Mouse (Mus musculus) layer of hippocampus, adult 9-11 months (tissue): ENCODE results near the gene Eml1.

ENCODE experiments used
- DNase-seq: peaks from one replicate; pipeline ENCODE4 v3.0.0; 2022

The Eml1 gene

DNA sequence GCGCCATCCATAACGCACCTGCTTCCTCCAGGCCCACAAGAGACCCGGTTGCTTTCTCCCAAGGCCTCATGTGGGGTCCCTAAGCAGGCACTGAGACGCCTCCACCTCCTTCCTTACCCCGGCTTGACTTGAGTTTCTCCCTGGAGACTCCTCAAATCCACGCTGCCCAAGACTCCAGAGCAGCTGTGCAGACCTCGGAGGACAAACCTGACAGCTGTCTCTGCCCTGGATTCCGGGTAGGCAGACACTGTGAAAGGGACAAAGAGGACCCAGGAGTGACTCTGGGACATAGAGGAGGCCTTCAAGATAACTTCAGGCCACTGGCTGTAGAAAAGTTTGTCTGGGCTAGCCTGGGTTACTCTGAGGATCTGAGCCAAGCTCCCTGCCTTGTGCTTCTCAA, 3.9 kb downstream of the Eml1 start:
- DNase-seq: no peak

- peak; percentile 64 for DNase-seq
These were observed 7.8 kb downstream of the Eml1 start for GRCm38 (mm10) chr12:108378379-108379133.

DNA sequence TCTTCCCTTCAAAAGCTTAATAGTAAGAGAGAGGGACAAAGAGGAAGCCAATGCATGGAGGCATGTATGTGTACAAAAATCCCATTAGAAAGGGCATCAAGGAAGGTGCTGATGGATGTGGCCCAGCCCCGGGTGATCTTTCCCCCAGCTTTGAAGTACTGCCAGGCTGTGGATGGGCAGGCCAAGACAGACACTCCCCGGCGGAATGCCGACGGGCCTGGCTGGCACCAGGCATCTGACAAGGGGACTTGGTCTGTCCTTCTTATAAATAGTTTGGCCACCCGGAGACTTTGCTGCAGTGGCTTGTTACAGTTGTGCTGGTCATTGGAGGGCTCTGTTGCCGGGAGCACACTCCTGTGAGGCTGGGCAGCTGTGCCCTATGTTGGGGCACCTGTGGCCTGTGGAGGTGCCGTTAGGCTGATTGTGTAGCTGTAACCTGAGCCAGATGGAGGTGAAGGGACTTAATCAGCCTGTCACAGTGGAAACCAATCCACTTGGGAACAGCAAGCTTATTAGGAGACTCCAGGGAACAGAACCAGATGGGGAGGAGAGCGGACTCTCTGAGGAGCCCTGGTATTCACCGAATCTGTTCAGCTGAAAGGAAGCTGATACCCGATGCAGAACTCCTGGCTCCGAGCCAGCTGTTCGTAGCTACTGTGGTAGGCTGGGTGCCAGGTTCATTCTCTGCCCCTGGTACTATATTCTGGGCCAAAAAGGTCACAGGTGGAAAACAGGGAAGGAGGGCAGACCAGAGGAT, 15.9 kb downstream of the Eml1 start:
- DNase-seq: no peak

DNA sequence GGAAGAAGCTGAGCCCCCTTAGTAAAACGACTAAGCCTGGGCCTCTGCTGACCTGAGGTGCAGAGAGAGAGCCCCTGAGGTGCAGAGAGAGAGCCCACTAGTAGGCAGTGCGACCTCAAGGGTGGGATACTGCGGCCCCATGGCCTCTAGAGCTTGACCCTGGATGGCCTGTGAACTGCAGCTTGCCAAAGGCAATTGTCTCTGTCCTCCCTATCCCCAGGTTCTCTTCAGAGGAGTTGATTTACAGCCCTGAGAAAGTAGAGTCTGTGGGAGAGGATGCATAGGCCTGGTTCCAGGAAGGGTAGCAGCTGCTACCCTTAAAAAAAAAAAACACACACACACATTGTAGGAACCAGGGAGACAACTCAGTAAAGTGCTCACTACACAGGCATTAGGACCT, 19.0 kb downstream of the Eml1 start:
- no peak for DNase-seq

DNA sequence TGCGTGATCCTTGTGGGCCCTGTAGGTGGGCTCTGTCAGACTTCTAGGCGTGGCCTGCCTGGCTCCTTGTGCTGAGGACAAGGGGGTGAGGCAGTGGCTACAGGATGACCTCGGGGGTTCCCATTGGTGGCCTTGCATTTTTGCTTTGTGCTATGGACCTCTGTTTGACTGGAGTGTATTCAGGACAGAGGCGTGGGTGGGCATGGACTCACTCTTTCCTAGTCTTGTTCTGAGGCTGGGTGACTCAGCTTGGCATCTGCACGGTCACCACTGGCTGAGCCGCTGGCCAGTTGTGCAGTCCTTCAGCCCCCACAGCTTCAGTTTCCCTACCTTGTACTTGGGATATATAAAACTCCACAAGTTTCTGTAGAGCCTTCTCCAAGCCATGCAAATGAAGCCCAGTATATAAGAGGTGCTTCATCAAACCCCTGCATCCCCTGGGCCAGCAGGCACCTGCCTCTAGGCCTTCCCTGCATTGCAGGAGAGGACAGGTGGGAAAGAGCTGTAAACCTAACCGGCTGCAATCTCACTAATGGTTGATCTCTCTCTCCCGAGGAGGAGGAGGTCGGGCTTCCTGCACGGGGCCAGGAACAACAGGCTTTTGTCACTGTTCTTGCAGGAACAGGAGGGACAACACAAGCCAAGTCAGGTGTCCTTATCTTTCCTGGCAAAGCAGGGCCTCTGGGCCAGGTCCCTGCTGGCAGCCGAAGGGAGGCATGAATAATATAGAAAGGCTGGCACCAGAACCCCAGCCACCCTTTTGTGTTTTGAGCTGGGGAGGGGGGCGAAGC, 21.7 kb downstream of the Eml1 start:
- DNase-seq: no peak

- no peak for DNase-seq
These were observed 22.3 kb downstream of the Eml1 start for GRCm38 (mm10) chr12:108393082-108393481.

DNA sequence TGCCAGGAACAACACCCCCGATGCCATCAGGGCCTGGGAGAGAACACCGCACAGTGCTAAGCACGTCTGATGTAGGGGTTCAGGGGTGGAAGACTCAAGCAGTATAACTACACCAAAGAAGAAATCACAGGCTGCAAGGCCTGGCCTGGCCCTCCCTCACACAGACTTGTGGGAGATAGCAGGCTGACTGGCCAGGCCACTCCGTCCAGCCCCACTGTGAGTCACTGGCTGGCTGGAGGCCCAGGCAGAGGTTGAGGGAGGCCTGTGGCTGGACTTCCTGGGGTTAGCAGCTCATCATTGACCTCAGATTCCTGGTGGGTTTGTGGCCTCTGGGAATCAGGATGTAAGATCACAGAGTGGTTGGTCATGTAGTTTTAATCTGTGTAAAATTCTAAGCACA, 22.9 kb downstream of the Eml1 start:
- peak; percentile 56 for DNase-seq

- no peak for DNase-seq
These were observed 24.0 kb downstream of the Eml1 start for GRCm38 (mm10) chr12:108394534-108395284.

DNA sequence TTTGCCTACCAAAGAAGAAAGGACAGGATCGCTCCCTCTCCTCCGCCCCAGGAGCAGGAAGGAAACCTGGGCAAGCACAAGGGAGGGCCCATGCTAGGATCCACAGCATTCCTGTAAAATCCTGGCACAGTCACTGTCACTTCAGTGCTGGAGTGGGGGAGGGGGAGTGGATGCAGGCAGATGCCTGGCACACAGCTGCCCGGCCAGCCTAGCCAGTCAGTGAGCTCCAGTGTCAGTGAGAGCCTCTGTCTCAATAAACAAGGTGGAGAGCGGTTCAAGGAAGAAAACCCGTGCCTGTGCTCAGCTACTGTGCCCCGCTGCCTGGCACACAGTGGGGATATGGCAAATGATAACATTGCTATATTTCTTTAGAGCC, 24.5 kb downstream of the Eml1 start:
- no peak for DNase-seq

GRCm38 (mm10) chr12:108396081-108396947, 25.6 kb downstream of the Eml1 start:
- peak; percentile 82 for DNase-seq

DNA sequence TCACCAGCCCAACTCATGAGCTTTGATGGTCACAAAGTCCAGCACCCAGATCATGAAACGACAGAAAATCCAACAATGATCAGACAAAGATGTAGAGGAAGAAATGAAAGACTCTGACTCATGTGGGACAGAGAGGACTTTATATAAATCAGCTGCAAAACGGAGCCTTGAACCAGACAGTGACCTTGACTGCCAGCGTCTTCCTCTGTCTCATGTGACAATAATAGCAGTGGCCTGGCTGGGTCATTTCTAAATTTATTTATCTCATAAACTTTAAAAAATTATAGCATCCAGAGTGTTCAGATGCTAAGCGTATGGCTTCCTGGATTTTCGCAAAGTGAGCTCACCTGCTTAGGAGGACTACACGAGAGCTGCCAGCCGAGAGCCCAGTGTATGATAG, 27.9 kb downstream of the Eml1 start:
- no peak for DNase-seq

- DNase-seq: no peak
These were observed 28.4 kb downstream of the Eml1 start for GRCm38 (mm10) chr12:108399191-108399590.

- no peak for DNase-seq
These were observed 30.2 kb downstream of the Eml1 start for GRCm38 (mm10) chr12:108400951-108401350.

DNA sequence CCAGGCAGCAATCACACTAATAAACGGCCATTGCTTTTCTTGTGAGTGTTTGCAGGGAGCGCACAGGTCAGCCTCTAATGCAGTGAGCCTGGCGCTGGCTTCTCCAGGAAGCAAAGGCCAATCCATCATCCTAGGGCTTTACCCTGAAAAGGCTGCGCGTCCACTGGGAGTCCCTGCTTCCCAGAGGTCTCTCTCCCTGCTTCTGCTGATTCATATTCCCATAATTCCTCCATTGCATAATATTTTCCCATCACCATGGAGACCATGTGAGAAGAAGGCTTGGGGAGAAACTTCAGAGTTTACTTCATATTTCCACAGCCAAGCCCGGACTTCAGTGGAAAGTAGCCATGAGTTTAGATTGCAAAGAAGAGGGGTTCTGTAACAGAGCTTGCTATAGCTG, 33.2 kb downstream of the Eml1 start:
- no peak for DNase-seq

- no peak for DNase-seq
These were observed 38.3 kb downstream of the Eml1 start for GRCm38 (mm10) chr12:108409100-108409499.

GRCm38 (mm10) chr12:108410416-108411208, 39.9 kb downstream of the Eml1 start:
- no peak for DNase-seq

GRCm38 (mm10) chr12:108414932-108415331, 44.2 kb downstream of the Eml1 start:
- DNase-seq: no peak

GRCm38 (mm10) chr12:108419570-108419969, 48.8 kb downstream of the Eml1 start:
- DNase-seq: no peak

DNA sequence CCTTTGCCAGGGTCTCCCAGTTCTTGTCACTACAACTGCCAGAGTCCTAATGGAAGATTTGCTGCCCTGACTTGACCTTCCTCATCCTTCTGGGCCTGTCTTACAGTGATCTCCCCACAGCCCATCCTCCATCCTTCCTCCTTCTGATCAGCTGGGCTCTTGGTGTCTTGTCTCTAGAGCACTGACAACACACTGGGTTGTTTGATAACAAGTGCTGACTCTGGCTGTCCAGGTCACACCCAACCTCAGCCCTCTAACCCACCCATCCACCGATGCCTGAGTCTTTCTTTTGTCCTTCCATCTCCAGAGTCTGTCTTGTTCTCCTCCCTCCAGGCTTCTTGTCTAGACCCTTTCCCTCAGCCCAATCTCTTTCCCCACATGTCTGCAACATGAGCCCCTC, 50.7 kb downstream of the Eml1 start:
- no peak for DNase-seq

- DNase-seq: peak; percentile 56
These were observed 51.7 kb downstream of the Eml1 start for GRCm38 (mm10) chr12:108422495-108422857.
